Mouse (Mus musculus) liver, adult 2 months (tissue): ENCODE measurements around the gene Maz. TPM values are rescaled to one million over a fixed set of nuclear protein-coding genes. Genes with fewer than 3 reads are reported as not detected.
A peak's percentile ranks its signal among the peaks of the same experiment; 100 is the strongest.

ENCODE experiments used
- DNase-seq: peaks from one replicate; pipeline ENCODE4 v3.0.0-alpha.2; 2011; ENCODE audit warnings: low read depth, low spot score; ENCODE audit errors: extremely low read depth
- H3K27ac ChIP-seq: fragments of 200-500 bp; replicated peaks from 2 replicates; pipeline ENCODE4 v1.5.1; 2012; ENCODE audit warnings: low read depth, mild to moderate bottlenecking, control low read depth, inconsistent platforms, low read length; ENCODE audit not compliant: insufficient read depth
- H3K27me3 ChIP-seq: fragments of 200-500 bp; 2 replicates; pipeline ENCODE4 v1.6.1; 2012; ENCODE audit warnings: mild to moderate bottlenecking, moderate library complexity, low read length, inconsistent platforms; ENCODE audit not compliant: control insufficient read depth, insufficient read depth
- H3K36me3 ChIP-seq: fragments of 200-500 bp; 2 replicates; pipeline ENCODE4 v1.6.1; 2012; ENCODE audit warnings: low read length, inconsistent platforms; ENCODE audit not compliant: control insufficient read depth, insufficient read depth
- H3K4me1 ChIP-seq: fragments of 200-500 bp; 2 replicates; pipeline ENCODE4 v1.6.1; 2011; ENCODE audit warnings: low read length; ENCODE audit not compliant: control insufficient read depth, insufficient read depth
- H3K4me3 ChIP-seq: fragments of 200-500 bp; 2 replicates; pipeline ENCODE4 v1.5.1; 2011; ENCODE audit warnings: low read depth, mild to moderate bottlenecking, control low read depth, low read length, moderate library complexity; ENCODE audit not compliant: insufficient read depth
- H3K79me2 ChIP-seq: fragments of 200-500 bp; 2 replicates; pipeline ENCODE4 v1.6.1; 2012; ENCODE audit warnings: inconsistent platforms, mild to moderate bottlenecking, low read length, moderate library complexity; ENCODE audit not compliant: control insufficient read depth, insufficient read depth
- H3K9ac ChIP-seq: fragments of 200-500 bp; 2 replicates; pipeline ENCODE4 v1.6.1; 2012; ENCODE audit warnings: low read depth, mild to moderate bottlenecking, control low read depth, inconsistent platforms, low read length
- CTCF ChIP-seq: fragments of 200-500 bp; IDR thresholded peaks from 2 replicates; pipeline ENCODE4 v1.5.1; 2011; ENCODE audit warnings: low read depth, low read length, control low read depth
- POLR2A ChIP-seq: fragments of 200-500 bp; IDR thresholded peaks from 2 replicates; pipeline ENCODE4 v1.6.1; 2011; ENCODE audit warnings: low read length, control low read depth; ENCODE audit not compliant: insufficient read depth; ENCODE audit errors: extremely low read depth
- WGBS: fragments of 180-500 bp; shearing (Covaris S2); methylation state at CpG from one replicate; pipeline ENCODE4 v1.1.7; 2018; 5-methylcytosine and 5-hydroxymethylcytosine counted together
- polyA plus RNA-seq: library from polyadenylated mRNA; depleted of rRNA; stranded (reverse); fragments of >200 nt; gene quantifications from 2 replicates; pipeline ENCODE4 v1.2.3, GENCODE M21; 2012
- total RNA-seq: library from RNA; depleted of rRNA; stranded (reverse); fragments of >200 nt; gene quantifications from 2 replicates; pipeline ENCODE4 v1.2.3, GENCODE M21; 2014

Gene Maz
- total and polyA plus RNA-seq, 2 experiments = 8.9 to 81.9 TPM

DNA sequence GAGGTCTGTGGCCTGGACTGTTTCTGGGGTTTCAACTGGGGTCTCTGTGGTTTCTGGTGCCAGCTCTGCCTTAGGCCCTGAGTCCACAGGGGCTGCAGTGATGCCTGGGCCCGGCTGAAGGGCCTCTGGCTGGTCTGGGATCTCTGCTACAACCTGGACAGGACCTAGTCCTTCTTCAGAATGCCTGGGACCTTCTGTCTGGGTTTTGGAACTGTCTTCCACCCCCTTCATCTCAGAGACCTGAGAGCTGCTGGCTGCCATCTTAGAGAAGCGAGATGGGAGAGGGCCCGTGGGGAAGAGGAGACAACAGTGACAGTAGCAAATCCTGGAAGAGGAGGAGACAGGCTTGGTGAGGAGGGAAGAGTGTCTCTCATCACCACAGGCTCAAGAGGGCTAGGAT lies 6.8 kb downstream of the Maz start:
- no peak overlapping the region for H3K27ac ChIP-seq
- no peak overlapping the region for H3K9ac ChIP-seq
- H3K4me1 ChIP-seq = peaks cover 18% of the 10 kb centered on the region
- DNase-seq = no peak
- 89% methylated on average over 3 of the region's 3 CpGs for WGBS
- H3K79me2 ChIP-seq = no peaks in the 10 kb centered on the region; the same call in 1 of the 2 replicates
- no peaks in the 10 kb centered on the region for H3K27me3 ChIP-seq
- H3K36me3 ChIP-seq = no peaks in the 10 kb centered on the region; the same call in 1 of the 2 replicates
- no peak overlapping the region for H3K4me3 ChIP-seq
- TF ChIP-seq POLR2A (no peak), CTCF (no peak)

DNA sequence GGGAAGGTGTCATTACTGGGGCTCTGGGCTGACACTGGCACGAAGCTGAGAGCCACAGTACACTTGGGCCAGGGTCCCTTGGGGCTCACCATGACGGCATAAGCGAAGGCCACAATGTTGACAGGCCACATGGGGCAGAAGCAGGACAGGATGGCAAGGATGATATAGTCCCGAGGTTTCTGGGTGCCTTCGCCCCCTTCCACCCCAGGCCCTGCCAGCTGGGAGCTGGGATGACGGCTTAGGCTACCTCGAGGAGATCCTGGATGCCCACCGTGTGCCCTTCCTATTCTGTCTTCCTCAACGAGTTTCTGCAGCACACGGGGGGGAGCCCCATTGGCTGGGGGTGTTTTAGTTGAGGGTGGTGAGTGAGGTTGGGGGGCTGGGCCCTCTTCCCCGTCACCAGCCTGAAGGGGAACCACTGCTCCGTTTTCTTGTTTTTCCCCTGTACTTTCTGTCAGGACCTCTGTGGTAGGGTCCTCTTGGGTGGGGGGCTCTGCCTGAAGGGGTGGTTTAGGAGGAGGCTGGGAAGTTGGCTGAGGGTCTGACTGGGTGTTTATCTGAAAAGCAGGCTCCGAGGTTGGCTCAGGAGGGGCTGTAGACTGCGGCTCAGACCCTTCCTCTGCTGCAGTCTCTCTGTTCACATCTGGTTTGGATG lies 7.4 kb downstream of the Maz start:
- no peak for DNase-seq
- no peaks in the 10 kb centered on the region; the same call in 1 of the 2 replicates for H3K79me2 ChIP-seq
- TF ChIP-seq POLR2A (no peak), CTCF (no peak)
- no peaks in the 10 kb centered on the region; the same call in 1 of the 2 replicates for H3K36me3 ChIP-seq
- H3K4me3 ChIP-seq = no peak overlapping the region
- peaks cover 14% of the 10 kb centered on the region for H3K4me1 ChIP-seq
- no peak overlapping the region for H3K9ac ChIP-seq
- H3K27ac ChIP-seq = no peak overlapping the region
- no peaks in the 10 kb centered on the region for H3K27me3 ChIP-seq
- WGBS = 86% methylated on average over 14 of the region's 14 CpGs

DNA sequence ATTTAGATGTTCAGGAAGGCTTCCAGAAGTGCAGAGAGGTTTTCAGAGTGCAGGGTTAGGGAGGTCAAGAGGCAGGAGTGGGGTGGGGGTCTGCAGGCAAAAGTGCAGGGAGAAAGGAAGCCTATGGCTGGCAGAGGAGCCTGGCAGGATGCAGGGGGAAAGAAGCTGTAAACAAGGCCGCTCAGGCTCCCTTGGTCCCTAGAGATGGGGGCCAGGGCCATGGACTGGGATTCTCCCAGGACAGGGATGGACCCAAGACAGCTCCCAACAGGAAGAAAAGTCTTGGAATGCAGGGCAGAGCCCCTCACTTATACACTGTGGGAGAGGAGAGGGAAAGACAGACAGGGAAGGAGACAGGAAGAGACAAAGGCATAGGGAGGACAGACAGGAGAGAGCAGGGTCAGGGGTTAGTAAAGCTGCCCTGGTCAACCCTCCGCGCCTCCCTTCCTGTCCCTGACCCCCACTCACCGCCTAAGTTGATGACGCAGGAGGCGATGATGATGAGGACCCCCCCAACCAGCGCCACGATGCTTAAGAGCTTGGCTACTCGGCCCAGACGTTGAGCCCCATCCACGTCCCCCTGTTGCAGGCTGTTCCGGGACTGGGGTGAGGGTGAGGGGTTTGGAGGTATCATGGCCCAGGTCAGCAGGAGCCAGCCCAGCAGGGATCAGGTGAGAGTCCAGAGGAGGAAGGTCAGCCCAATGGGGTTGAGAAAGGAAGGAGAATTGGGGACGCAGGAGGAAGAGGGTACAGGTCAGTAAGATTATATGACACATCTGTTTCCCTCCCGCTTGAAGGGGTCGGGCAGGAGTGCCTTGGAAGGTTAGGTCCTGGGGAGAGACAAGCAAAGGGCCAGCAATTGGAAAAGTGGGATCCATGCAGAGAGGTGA lies 8.2 kb downstream of the Maz start:
- WGBS = 81% methylated on average over 15 of the region's 15 CpGs
- no peaks in the 10 kb centered on the region for H3K27me3 ChIP-seq
- H3K36me3 ChIP-seq = no peaks in the 10 kb centered on the region
- no peak overlapping the region for H3K27ac ChIP-seq
- H3K4me1 ChIP-seq = peaks cover 14% of the 10 kb centered on the region
- H3K4me3 ChIP-seq = no peak overlapping the region
- TF ChIP-seq CTCF (no peak), POLR2A (no peak)
- DNase-seq = no peak
- H3K9ac ChIP-seq = no peak overlapping the region
- H3K79me2 ChIP-seq = peaks cover 6% of the 10 kb centered on the region; the same call in 1 of the 2 replicates

DNA sequence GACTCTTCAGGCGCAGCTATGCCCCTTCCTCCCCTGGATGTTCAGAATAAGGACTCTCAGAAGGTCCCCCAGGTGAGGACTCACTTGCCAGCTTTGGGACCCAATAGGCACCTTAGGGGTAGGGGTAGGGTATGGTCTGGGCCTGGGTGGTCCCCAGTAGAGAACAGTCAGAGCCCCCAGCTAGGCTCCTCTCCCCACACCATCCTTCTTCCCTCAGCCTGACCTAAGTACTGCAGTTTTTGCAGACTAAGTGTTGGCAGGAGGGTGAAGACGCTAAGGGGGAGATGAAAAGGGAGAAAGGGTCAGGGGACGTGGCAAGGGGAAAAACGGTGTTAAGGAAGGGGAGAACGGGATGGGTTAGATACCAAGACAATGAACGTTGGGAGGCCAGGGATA lies 8.9 kb downstream of the Maz start:
- Histone ChIP-seq H3K9ac (no peak overlapping the region), H3K27me3 (no peaks in the 10 kb centered on the region), H3K79me2 (peaks cover 13% of the 10 kb centered on the region; the same call in 1 of the 2 replicates), H3K36me3 (no peaks in the 10 kb centered on the region), H3K4me3 (no peak overlapping the region), H3K27ac (peak overlapping the region; percentile 6; the same call in 1 of the 2 replicates), H3K4me1 (peaks cover 20% of the 10 kb centered on the region)
- no peak for DNase-seq
- TF ChIP-seq CTCF (no peak), POLR2A (no peak)
- 51% methylated on average over 6 of the region's 6 CpGs for WGBS

DNA sequence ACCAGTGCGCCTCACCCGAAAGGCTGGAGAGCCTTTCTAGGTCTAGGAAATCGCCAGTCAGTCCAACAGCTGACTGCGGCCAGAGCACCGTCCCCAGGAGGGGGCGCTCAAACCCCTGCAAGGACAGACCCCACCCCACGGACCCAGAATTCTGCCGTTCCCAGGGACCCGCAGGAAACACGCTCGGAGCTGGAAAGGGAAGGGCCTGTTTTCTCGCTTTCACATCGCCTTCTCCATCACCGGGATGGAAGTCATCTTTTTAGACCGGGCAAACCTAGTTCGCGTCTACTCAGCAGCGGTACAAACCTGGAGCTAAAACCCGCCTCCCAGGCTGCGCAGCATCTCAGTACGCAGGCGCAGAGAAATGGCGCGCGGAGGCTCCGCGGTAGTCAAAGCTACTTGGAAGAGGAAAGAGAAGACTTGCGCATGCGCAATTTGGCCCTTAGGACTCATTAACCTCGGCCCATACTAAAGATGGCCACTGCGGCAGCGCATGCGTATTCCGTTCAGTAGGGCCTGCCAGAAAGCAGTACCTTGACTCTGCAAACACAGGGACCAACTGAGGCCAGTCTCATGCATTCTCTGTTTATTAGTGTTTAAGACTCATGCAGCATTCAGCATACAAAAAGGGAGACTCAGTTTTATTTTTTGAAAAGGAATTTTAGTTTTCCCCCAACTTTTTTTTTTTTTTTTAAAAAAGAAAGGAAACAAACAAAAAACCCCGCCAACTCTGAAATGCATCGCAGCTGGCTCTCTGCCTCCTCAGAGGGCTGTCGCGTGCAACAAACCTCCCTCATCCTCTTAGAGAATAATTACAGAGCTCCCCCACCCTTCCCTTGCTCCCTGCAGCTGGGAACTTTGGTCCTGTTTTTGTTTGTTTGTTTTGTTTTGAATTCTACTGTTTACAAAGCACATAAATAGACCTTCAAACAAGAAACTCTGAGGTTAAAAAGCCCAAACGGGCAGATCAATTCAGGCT lies 9.6 kb downstream of the Maz start, which contains the start of gene Pagr1a:
Gene Pagr1a, minus strand, starts transcription at position 382 of the 979 bp plus-strand sequence.
- H3K36me3 ChIP-seq = no peaks in the 10 kb centered on the region
- peaks cover 16% of the 10 kb centered on the region; the same call in 1 of the 2 replicates for H3K79me2 ChIP-seq
- H3K27me3 ChIP-seq = no peaks in the 10 kb centered on the region
- DNase-seq = peak; percentile 97
- H3K9ac ChIP-seq = peak within 1 kb of the TSS; percentile 80
- 1% methylated on average over 39 of the region's 39 CpGs for whole genome bisulfite sequencing
- H3K4me1 ChIP-seq = peaks cover 20% of the 10 kb centered on the region
- peak within 1 kb of the TSS; percentile 86 for H3K27ac ChIP-seq
- H3K4me3 ChIP-seq = peak within 1 kb of the TSS; percentile 74
- TF ChIP-seq POLR2A (peak; percentile 37; the same call in 1 of the 2 replicates), CTCF (peak; percentile 83)
